Mouse (Mus musculus): Measurements from ENCODE around the gene Tmem130. TPM values are rescaled to one million over a fixed set of nuclear protein-coding genes. Genes with fewer than 3 reads are reported as not detected.

The Tmem130 gene
- polyA plus RNA-seq, 1 experiment from 2014 or later: 1.7 TPM

DNA sequence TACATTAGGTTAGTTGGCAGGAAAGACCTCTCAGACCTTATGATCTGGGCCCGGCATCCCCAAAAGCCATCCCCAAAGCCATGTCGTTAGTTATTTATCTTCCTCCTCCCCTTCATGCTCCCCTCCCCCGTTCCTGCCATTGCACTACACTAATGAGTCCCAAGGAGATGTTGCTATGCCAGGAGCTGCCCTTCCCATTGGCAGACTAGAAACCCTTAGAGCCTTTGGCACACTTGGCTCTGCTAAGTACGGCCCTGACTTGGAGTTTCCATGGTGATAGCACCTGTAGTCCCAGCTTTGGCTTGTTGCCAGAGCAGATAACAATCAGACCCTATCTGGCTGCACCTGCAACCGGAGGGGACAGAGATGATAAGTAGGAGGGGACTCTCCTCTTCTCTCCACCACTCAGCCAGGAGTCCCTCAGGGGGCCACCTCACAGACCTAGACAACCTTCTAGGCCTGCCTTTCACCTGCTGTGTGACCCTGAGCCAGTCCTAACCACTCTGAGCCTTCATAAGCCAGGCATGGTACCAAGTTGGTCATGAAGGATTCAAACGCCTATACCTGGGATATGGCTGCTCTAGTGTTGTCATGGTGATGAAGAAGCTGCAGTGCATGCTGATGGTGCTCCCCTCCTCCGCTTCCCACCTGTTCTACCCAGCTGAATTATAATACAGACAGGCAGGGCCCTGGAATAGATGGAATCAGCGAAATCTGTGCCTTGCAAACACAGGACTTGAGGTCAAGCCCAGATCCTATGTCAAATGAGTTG is 66.1 kb downstream of the Tmem130 start:
- Histone ChIP-seq H3K27me3 (no peaks in the 10 kb centered on the region), H3K27ac (no peak overlapping the region), H3K9me3 (no peaks in the 10 kb centered on the region), H3K9ac (no peak overlapping the region), H3K36me3 (no peaks in the 10 kb centered on the region), H3K4me2 (replicated peaks) (no peak overlapping the region), H3K4me3 (no peak overlapping the region), H3K4me1 (0 out of 2 replicates have a peak, but pooled peaks cover 5% of the 10 kb centered on the region)
- no peak for ATAC-seq (ENCODE audit: insufficient number of reproducible peaks, insufficient read depth, low FRiP score, low TSS enrichment)
- 80% methylated on average over 8 of the region's 8 CpGs for WGBS

DNA sequence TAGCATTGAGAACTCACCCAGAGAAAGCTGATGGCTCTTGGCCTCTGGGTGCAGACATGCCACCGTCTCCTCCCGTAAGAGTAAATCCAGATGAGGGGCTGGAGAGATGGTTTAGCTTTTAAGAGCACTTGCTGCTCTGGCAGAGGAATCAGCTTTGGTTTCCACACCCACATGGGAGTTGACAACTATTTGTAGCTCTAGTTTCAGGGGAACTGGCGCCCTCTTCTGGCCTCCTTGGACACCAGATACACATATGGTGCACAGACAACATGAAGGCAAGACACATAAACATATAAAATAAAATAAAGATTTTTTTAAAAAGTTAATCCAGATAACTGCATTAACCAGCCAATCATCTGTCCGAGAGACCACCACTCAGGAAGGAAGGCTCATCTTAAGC is 67.5 kb downstream of the Tmem130 start:
- Histone ChIP-seq H3K27ac (no peak overlapping the region), H3K27me3 (no peaks in the 10 kb centered on the region), H3K36me3 (no peaks in the 10 kb centered on the region), H3K4me1 (0 out of 2 replicates have a peak, but pooled peaks cover 5% of the 10 kb centered on the region), H3K4me2 (replicated peaks) (no peak overlapping the region), H3K9me3 (no peaks in the 10 kb centered on the region), H3K9ac (no peak overlapping the region), H3K4me3 (no peak overlapping the region)
- 80% methylated on average over 4 of the region's 4 CpGs for WGBS
- no peak for ATAC-seq (ENCODE audit: insufficient number of reproducible peaks, insufficient read depth, low FRiP score, low TSS enrichment)

DNA sequence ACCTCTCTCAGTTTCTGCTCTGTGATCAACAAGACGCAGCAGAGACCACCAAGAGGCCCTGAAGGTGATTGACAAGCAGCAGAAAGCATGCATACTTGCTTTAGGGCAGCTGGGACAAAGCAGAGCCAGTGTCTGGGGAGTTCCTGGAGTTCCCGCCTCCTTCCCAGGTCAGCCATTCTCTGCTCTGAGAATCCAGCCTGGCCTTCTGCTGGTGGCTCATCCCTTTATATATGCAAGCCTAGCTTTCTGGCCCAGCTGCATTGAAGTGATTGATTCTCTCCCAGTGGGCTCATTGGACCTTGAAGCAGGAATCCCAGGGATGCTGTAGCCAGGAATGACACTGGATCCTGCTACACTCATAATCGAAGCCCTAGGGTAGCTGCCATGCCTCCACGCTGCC is 70.2 kb downstream of the Tmem130 start:
- Histone ChIP-seq H3K4me1 (peaks cover 13% of the 10 kb centered on the region), H3K27ac (no peak overlapping the region), H3K36me3 (no peaks in the 10 kb centered on the region), H3K9ac (no peak overlapping the region), H3K9me3 (no peaks in the 10 kb centered on the region), H3K4me2 (replicated peaks) (no peak overlapping the region), H3K27me3 (no peaks in the 10 kb centered on the region), H3K4me3 (no peak overlapping the region)
- 33% methylated on average over 4 of the region's 4 CpGs for WGBS
- no peak for ATAC-seq (ENCODE audit: insufficient number of reproducible peaks, insufficient read depth, low FRiP score, low TSS enrichment)

DNA sequence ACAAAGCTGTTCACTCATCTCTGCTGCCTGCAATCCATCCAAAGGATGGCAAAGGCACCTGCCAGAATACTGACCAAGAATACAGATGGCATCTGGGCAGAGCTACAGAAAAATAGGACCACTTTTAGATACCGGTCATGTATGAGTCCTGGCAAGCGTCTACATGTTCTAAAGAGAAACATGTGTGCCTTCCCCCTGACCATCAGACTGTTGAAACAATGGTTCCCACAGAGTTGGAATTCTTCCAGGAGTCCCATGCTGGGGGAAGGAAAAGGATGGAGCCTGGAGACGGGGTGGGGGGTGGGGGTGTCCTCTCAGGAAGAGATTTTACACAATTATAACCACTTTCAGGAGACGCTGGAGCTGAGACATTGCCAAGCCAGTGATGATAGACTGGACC is 73.2 kb downstream of the Tmem130 start:
- 41% methylated on average over 4 of the region's 4 CpGs for WGBS
- Histone ChIP-seq H3K27me3 (no peaks in the 10 kb centered on the region), H3K9ac (no peak overlapping the region), H3K36me3 (no peaks in the 10 kb centered on the region), H3K4me3 (no peak overlapping the region), H3K4me2 (replicated peaks) (no peak overlapping the region), H3K9me3 (no peaks in the 10 kb centered on the region), H3K4me1 (peaks cover 13% of the 10 kb centered on the region), H3K27ac (no peak overlapping the region)
- no peak for ATAC-seq (ENCODE audit: insufficient number of reproducible peaks, insufficient read depth, low FRiP score, low TSS enrichment)

Other genes starting within 250 kb of the Tmem130 start
- gene Nptx2, start 215.9 kb downstream of the Tmem130 start, polyA plus RNA-seq (2016; fragmentation: Nextera tagmentation; extraction: Ambion mirVana): 0.78 and 0.85 TPM in 2 replicates
- gene Trrap, start 5.9 kb upstream of the Tmem130 start, polyA plus RNA-seq (2016; fragmentation: Nextera tagmentation; extraction: Ambion mirVana): 95.8 and 102 TPM in 2 replicates
- 24.9 and 26.6 TPM in 2 replicates for gene Smurf1, start 204.0 kb upstream of the Tmem130 start, polyA plus RNA-seq (2016; fragmentation: Nextera tagmentation; extraction: Ambion mirVana)